8 mouse cellular contexts compared by ENCODE assay signal in genomic region chr10:59323488-59324161, GRCm38 (mm10). TPM values are rescaled to one million over a fixed set of nuclear protein-coding genes. Genes with fewer than 3 reads are reported as not detected.
DNase-seq lines count a peak whose midpoint lies in the region; ATAC-seq and TF ChIP-seq lines count a peak whose summit lies in the region.

No protein-coding gene starts in this region.

- no peaks in the 10 kb centered on the region for H3K36me3 ChIP-seq in intestine, postnatal 0 days (ENCODE audit: control insufficient read depth, insufficient read depth)
- H3K36me3 ChIP-seq in liver, postnatal 0 days (replicated peaks; ENCODE audit: insufficient read depth, low read length), result no peaks in the 10 kb centered on the region

- H3K4me2 ChIP-seq in intestine, postnatal 0 days (replicated peaks; ENCODE audit: low read depth), result peak overlapping the region; percentile 89
- H3K4me2 ChIP-seq in liver, postnatal 0 days (ENCODE audit: low read depth, low read length), result peak overlapping the region; percentile 80

- 2% methylated on average over 49 of the region's 49 CpGs for WGBS in bone marrow, adult 2 months
- 1% methylated on average over 48 of the region's 49 CpGs for WGBS in intestine, postnatal 0 days
- 1% methylated on average over 40 of the region's 49 CpGs for WGBS in liver, postnatal 0 days (ENCODE audit: insufficient replicate concordance)

- H3K27ac ChIP-seq in bone marrow, adult 2 months (ENCODE audit: control insufficient read depth, insufficient read depth, low read depth, low read length, poor library complexity), result peak overlapping the region; percentile 65
- peak overlapping the region; percentile 91 for H3K27ac ChIP-seq in intestine, postnatal 0 days (ENCODE audit: low read depth, low read length)
- peak overlapping the region; percentile 84 for H3K27ac ChIP-seq in liver, postnatal 0 days (ENCODE audit: low read depth)

- TF ChIP-seq EP300 in liver, postnatal 0 days (IDR thresholded peaks at IDR 0.05; ENCODE audit: low read depth), result no peak

- H3K4me1 ChIP-seq in bone marrow, adult 2 months (ENCODE audit: control insufficient read depth, insufficient read depth, low read length), result no peaks in the 10 kb centered on the region
- H3K4me1 ChIP-seq in intestine, postnatal 0 days (replicated peaks; ENCODE audit: control insufficient read depth, insufficient read depth, low read length), result no peaks in the 10 kb centered on the region
- H3K4me1 ChIP-seq in liver, postnatal 0 days (ENCODE audit: insufficient read depth), result peaks cover 20% of the 10 kb centered on the region

- no peaks in the 10 kb centered on the region for H3K9me3 ChIP-seq in intestine, postnatal 0 days (ENCODE audit: control insufficient read depth)
- H3K9me3 ChIP-seq in liver, postnatal 0 days (ENCODE audit: low read length), result no peaks in the 10 kb centered on the region

- TF ChIP-seq CTCF in bone marrow, adult 2 months (IDR thresholded peaks at IDR 0.05; ENCODE audit: control insufficient read depth, insufficient read depth, low read length), result no peak
- TF ChIP-seq CTCF in intestine, postnatal 0 days (IDR thresholded peaks at IDR 0.05; ENCODE audit: low read depth), result no peak
- TF ChIP-seq CTCF in liver, postnatal 0 days (IDR thresholded peaks at IDR 0.05; ENCODE audit: low read depth), result no peak

- H3K9ac ChIP-seq in intestine, postnatal 0 days (ENCODE audit: low read depth, low read length), result peak overlapping the region; percentile 72
- H3K9ac ChIP-seq in liver, postnatal 0 days (replicated peaks), result peak overlapping the region; percentile 90

- TF ChIP-seq POLR2A in bone marrow, adult 2 months (IDR thresholded peaks at IDR 0.05; ENCODE audit: borderline replicate concordance, control insufficient read depth, low read depth, low read length), result no peak

- H3K4me3 ChIP-seq in bone marrow, adult 2 months (replicated peaks; ENCODE audit: control insufficient read depth, low read depth, low read length), result peak overlapping the region; percentile 77
- H3K4me3 ChIP-seq in intestine, postnatal 0 days (ENCODE audit: low read depth, low read length), result peak overlapping the region; percentile 90
- peak overlapping the region; percentile 66 for H3K4me3 ChIP-seq in liver, postnatal 0 days (ENCODE audit: low read depth, low read length)

- peak; percentile 51 for DNase-seq in spleen, adult 12 weeks (ENCODE audit: low spot score)
- DNase-seq in spleen, postnatal 14 days (ENCODE audit: low spot score in 2 of 2), result no peak
- DNase-seq in forelimb bud, embryonic 11.5 days (ENCODE audit: low read depth, low spot score), result peak; percentile 63
- no peak for DNase-seq in liver, postnatal 0 days
- DNase-seq in retina, embryonic 14.5 days (ENCODE audit: low spot score), result peak; percentile 73
- no peak for DNase-seq in cerebellum, postnatal 14 days

- ATAC-seq in intestine, postnatal 0 days, result peak; percentile 52
- ATAC-seq in liver, postnatal 0 days, result peak; percentile 74

- no peaks in the 10 kb centered on the region for H3K27me3 ChIP-seq in intestine, postnatal 0 days (replicated peaks; ENCODE audit: control insufficient read depth, insufficient read depth, low read length)
- no peaks in the 10 kb centered on the region for H3K27me3 ChIP-seq in liver, postnatal 0 days (ENCODE audit: insufficient read depth, low read length)

RNA-seq across cellular contexts. Expression of gene P4ha1, which starts 0.5 kb away (rescaled TPM):
- 6.2 and 12.4 TPM in 2 replicates for polyA plus RNA-seq in bone marrow, adult 2 months (2011; ENCODE audit: insufficient read depth, insufficient read length, low replicate concordance, missing spikeins)
- polyA plus RNA-seq in intestine, postnatal 0 days (2015; fragmentation: Nextera tagmentation; extraction: Ambion mirVana), result 8.7 TPM in 2 replicates
- 5.3 and 6.4 TPM in 2 replicates for polyA plus RNA-seq in liver, postnatal 0 days (2015; fragmentation: Nextera tagmentation; extraction: Ambion mirVana)

Comparison
In these comparisons a context has a peak if more than half of its experiments do, and no peak if none do; other contexts are left out.
1. DNase-seq: peak in spleen, adult 12 weeks (single experiment), forelimb bud, embryonic 11.5 days (single experiment) and retina, embryonic 14.5 days (single experiment); none in spleen, postnatal 14 days (0 of 2), liver, postnatal 0 days (single experiment) and cerebellum, postnatal 14 days (0 of 2).
2. Peak in every context shown above with its lines, with median percentiles within 50 percentile points of each other: H3K27ac ChIP-seq and H3K4me3 ChIP-seq.